Mouse (Mus musculus) hindbrain, embryonic 13.5 days (tissue): ENCODE measurements at regions not wholly inside any gene's neighbourhood (a gene's known extent, or its start where the extent isn't known, plus 50 kb on each side); places are given as distances from the start of the nearest gene placed in this dataset.

Experiments used
- ATAC-seq: fragments of 200-750 bp; cut with Nextera tagmentation; 2 replicates; pipeline ENCODE4 v1.8.0; 2017; ENCODE audit warnings: moderate TSS enrichment; ENCODE audit not compliant: low FRiP score
- H3K27ac ChIP-seq: fragments of 300-500 bp; sonication (generic); 2 replicates; pipeline ENCODE4 v1.5.1; 2015; ENCODE audit warnings: inconsistent platforms, mild to moderate bottlenecking, moderate library complexity
- H3K27me3 ChIP-seq: fragments of 300-500 bp; sonication (generic); 2 replicates; pipeline ENCODE4 v1.6.1; 2015; ENCODE audit warnings: mild to moderate bottlenecking, inconsistent platforms
- H3K36me3 ChIP-seq: fragments of 300-500 bp; sonication (generic); 2 replicates; pipeline ENCODE4 v1.6.1; 2015; ENCODE audit warnings: mild to moderate bottlenecking, inconsistent platforms
- H3K4me1 ChIP-seq: fragments of 300-500 bp; sonication (generic); replicated peaks from 2 replicates; pipeline ENCODE4 v1.6.1; 2015; ENCODE audit warnings: inconsistent platforms
- H3K4me2 ChIP-seq: fragments of 300-500 bp; sonication (generic); 2 replicates; pipeline ENCODE4 v1.6.1; 2015; ENCODE audit warnings: inconsistent platforms, mild to moderate bottlenecking, moderate library complexity
- H3K4me3 ChIP-seq: fragments of 300-500 bp; sonication (generic); 2 replicates; pipeline ENCODE4 v1.5.1; 2015; ENCODE audit warnings: mild to moderate bottlenecking, inconsistent platforms
- H3K9ac ChIP-seq: fragments of 300-500 bp; sonication (generic); 2 replicates; pipeline ENCODE4 v1.6.1; 2015; ENCODE audit warnings: mild to moderate bottlenecking, inconsistent platforms
- H3K9me3 ChIP-seq: fragments of 300-500 bp; sonication (generic); 2 replicates; pipeline ENCODE4 v1.6.1; 2016; ENCODE audit warnings: inconsistent platforms
- WGBS: fragments of 180-500 bp; shearing (Covaris S2); methylation state at CpG from one replicate; pipeline ENCODE4 v1.1.7; 2015; 5-methylcytosine and 5-hydroxymethylcytosine counted together

DNA sequence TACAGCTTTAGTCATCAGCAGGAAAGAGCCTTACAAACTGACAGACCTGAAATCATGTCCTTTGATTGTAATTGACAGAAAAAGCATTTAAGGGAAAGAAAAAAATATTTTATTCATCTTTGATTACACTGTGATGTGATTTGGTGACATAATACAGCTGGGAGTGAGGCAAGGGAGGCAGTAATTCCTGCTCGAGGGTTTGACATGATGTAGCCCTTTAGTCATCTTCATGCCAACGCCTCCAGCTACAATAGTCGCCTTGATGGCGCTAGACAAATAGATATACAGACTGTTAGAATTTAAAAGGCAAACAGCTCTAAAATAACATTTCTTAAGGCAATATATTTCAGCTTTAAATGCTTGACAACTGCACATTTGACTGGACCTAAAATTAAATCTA is 226.3 kb upstream of the Zic1 start:
- H3K36me3 ChIP-seq = no peaks in the 10 kb centered on the region
- ATAC-seq = no peak
- no peaks in the 10 kb centered on the region for H3K27me3 ChIP-seq
- no peaks in the 10 kb centered on the region for H3K9me3 ChIP-seq
- no peaks in the 10 kb centered on the region for H3K4me1 ChIP-seq
- 62% methylated on average over 4 of the region's 4 CpGs for WGBS
- H3K27ac ChIP-seq = no peak overlapping the region
- no peak overlapping the region for H3K4me2 ChIP-seq
- no peak overlapping the region for H3K9ac ChIP-seq
- H3K4me3 ChIP-seq = no peak overlapping the region

GRCm38 (mm10) chr9:91588756-91589155 is 223.1 kb upstream of the Zic1 start:
- no peaks in the 10 kb centered on the region for H3K4me1 ChIP-seq
- no peak overlapping the region for H3K27ac ChIP-seq
- H3K4me2 ChIP-seq = no peak overlapping the region
- 82% methylated on average over 6 of the region's 6 CpGs for WGBS
- H3K4me3 ChIP-seq = no peak overlapping the region
- no peaks in the 10 kb centered on the region for H3K27me3 ChIP-seq
- no peak overlapping the region for H3K9ac ChIP-seq
- H3K36me3 ChIP-seq = no peaks in the 10 kb centered on the region
- ATAC-seq = no peak
- H3K9me3 ChIP-seq = no peaks in the 10 kb centered on the region

GRCm38 (mm10) chr9:91587861-91588260 is 222.3 kb upstream of the Zic1 start:
- no peak overlapping the region for H3K9ac ChIP-seq
- H3K4me3 ChIP-seq = no peak overlapping the region
- no peaks in the 10 kb centered on the region for H3K36me3 ChIP-seq
- no peaks in the 10 kb centered on the region for H3K9me3 ChIP-seq
- H3K27me3 ChIP-seq = no peaks in the 10 kb centered on the region
- ATAC-seq = no peak
- 54% methylated on average over 5 of the region's 5 CpGs for WGBS
- H3K4me2 ChIP-seq = no peak overlapping the region
- no peaks in the 10 kb centered on the region for H3K4me1 ChIP-seq
- no peak overlapping the region for H3K27ac ChIP-seq

DNA sequence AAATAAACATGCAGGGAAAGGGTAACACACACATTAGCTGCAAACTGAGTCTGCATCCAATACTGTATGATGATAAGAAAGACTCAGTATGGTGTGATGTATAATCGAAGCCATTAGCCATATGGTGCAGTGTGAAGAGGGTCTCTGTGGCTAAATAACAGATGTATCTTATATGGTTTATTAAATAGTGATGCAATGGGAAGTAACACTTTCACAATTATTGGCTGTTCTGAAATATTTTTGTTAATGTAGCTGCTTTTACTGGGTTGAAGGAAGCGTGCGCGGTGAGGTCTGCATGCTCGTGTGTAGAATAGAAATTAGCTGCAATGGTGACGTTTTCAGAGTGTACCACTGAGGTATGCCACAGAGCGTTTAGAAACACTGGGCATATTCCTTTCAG is 221.7 kb upstream of the Zic1 start:
- H3K4me1 ChIP-seq = no peaks in the 10 kb centered on the region
- H3K27me3 ChIP-seq = no peaks in the 10 kb centered on the region
- WGBS = 85% methylated on average over 7 of the region's 7 CpGs
- H3K9me3 ChIP-seq = no peaks in the 10 kb centered on the region
- H3K9ac ChIP-seq = no peak overlapping the region
- H3K27ac ChIP-seq = no peak overlapping the region
- no peak overlapping the region for H3K4me3 ChIP-seq
- no peak for ATAC-seq
- H3K36me3 ChIP-seq = no peaks in the 10 kb centered on the region
- no peak overlapping the region for H3K4me2 ChIP-seq

DNA sequence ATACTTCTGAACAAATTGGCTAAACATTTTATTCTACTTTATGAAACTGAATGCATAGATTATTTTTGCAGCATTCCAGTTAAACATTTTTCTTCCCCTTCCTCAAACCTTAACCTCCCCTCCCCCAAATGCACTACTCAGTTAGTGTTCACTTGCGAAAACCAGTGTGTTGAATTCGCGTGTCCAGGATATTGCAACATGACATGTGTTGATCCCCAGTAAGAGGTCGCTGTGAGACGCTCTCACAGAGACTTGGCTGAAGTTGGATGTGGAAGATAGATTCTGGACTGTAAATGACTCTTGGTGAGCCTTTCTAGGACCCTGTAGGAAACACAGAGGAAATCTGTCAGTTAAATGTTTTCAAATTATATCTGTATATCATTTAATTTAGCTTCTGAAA is 221.0 kb upstream of the Zic1 start:
- Histone ChIP-seq H3K27ac (no peak overlapping the region), H3K4me2 (no peak overlapping the region), H3K4me1 (no peaks in the 10 kb centered on the region), H3K27me3 (no peaks in the 10 kb centered on the region), H3K9ac (no peak overlapping the region), H3K36me3 (no peaks in the 10 kb centered on the region), H3K9me3 (no peaks in the 10 kb centered on the region), H3K4me3 (no peak overlapping the region)
- WGBS = 84% methylated on average over 5 of the region's 5 CpGs
- ATAC-seq = no peak

DNA sequence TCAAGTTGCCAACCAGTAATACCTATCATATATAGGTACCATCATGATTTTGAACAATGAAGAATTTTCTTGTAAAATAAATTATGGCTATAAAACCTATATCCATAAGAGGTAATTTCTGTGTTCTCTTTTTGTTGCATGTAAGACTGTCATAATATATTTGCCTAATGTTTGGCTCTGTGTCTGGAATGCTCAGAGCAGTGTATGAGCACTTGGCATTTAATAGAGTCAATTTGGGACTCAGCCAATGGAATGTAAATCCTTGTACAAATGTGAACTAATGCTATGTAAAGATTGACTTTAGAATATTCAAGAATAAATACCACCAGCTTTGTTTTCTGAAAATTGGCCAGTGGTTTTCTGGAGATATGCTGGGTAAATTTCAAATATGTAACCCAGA is 208.5 kb upstream of the Zic1 start:
- Histone ChIP-seq H3K4me3 (no peak overlapping the region), H3K9ac (no peak overlapping the region), H3K27me3 (no peaks in the 10 kb centered on the region), H3K4me2 (no peak overlapping the region), H3K27ac (no peak overlapping the region), H3K36me3 (no peaks in the 10 kb centered on the region), H3K9me3 (no peaks in the 10 kb centered on the region), H3K4me1 (no peaks in the 10 kb centered on the region)
- no peak for ATAC-seq

GRCm38 (mm10) chr9:91566006-91566641 is 200.5 kb upstream of the Zic1 start:
- no peak for ATAC-seq

DNA sequence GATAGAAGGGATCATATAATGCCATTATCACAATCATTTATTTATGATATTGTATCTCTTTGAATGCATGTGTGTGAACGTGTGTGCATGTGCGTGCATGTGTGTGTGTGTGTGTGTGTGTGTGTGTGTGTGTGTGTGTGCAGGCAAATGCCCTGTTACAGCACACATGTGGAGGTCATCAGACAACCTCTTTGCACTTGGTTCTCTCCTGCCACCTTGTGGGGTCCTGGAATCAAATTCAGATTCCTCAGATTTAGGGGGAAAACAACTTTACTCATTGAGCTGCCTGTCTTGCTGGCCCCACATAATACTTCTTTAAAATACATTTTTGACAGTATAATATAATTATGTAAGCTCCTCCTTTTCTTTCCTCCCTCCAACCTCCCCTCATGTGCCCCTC is 195.7 kb upstream of the Zic1 start:
- 66% methylated on average over 2 of the region's 2 CpGs for WGBS
- no peak overlapping the region for H3K9ac ChIP-seq
- no peak overlapping the region for H3K27ac ChIP-seq
- no peaks in the 10 kb centered on the region for H3K36me3 ChIP-seq
- no peaks in the 10 kb centered on the region for H3K4me1 ChIP-seq
- H3K4me2 ChIP-seq = no peak overlapping the region
- H3K9me3 ChIP-seq = no peaks in the 10 kb centered on the region
- no peaks in the 10 kb centered on the region for H3K27me3 ChIP-seq
- H3K4me3 ChIP-seq = no peak overlapping the region
- ATAC-seq = no peak

More at GRCm38 (mm10) chr9:91566006-91566641, 200.5 kb upstream of the Zic1 start:
- no peak overlapping the region for H3K4me3 ChIP-seq
- no peaks in the 10 kb centered on the region for H3K4me1 ChIP-seq
- H3K4me2 ChIP-seq = no peak overlapping the region
- no peak overlapping the region for H3K27ac ChIP-seq
- no peaks in the 10 kb centered on the region for H3K9me3 ChIP-seq
- no peaks in the 10 kb centered on the region for H3K36me3 ChIP-seq
- H3K9ac ChIP-seq = no peak overlapping the region
- no peaks in the 10 kb centered on the region for H3K27me3 ChIP-seq
- WGBS = 73% methylated on average over 5 of the region's 5 CpGs

- H3K9ac ChIP-seq = no peak overlapping the region
- H3K36me3 ChIP-seq = no peaks in the 10 kb centered on the region
- H3K4me2 ChIP-seq = no peak overlapping the region
- H3K4me1 ChIP-seq = no peaks in the 10 kb centered on the region
- H3K27ac ChIP-seq = no peak overlapping the region
- ATAC-seq = no peak
- H3K27me3 ChIP-seq = no peaks in the 10 kb centered on the region
- H3K9me3 ChIP-seq = no peaks in the 10 kb centered on the region
- no peak overlapping the region for H3K4me3 ChIP-seq
- 74% methylated on average over 6 of the region's 6 CpGs for WGBS
Observed at GRCm38 (mm10) chr9:91559794-91560193, 194.2 kb upstream of the Zic1 start.

DNA sequence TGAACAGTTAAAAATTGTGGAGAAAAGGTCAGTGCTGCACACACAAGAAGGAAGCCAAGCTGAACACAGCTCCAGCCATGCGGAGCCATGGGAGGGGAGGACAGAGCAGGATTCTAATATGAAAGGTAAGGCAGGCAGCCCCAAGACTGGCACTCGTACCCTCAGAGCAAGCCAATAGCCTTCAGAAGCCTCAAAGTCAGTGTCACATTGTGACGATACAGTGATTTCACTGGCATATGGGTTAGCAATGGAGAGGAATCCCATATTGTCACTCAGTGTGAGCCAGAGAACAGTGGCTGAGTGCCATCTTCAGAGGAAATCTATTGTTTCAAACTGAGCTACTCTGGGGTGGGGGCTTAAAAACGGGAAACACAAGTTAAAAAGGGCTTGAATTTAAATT is 181.4 kb upstream of the Zic1 start:
- H3K4me2 ChIP-seq = no peak overlapping the region
- H3K27me3 ChIP-seq = no peaks in the 10 kb centered on the region
- H3K36me3 ChIP-seq = no peaks in the 10 kb centered on the region
- WGBS = 79% methylated on average over 4 of the region's 4 CpGs
- ATAC-seq = no peak
- peaks cover 4% of the 10 kb centered on the region; the same call in 1 of the 2 replicates for H3K4me1 ChIP-seq
- H3K9ac ChIP-seq = no peak overlapping the region
- H3K9me3 ChIP-seq = no peaks in the 10 kb centered on the region
- no peak overlapping the region for H3K27ac ChIP-seq
- no peak overlapping the region for H3K4me3 ChIP-seq

- no peak for ATAC-seq
- H3K36me3 ChIP-seq = no peaks in the 10 kb centered on the region
- 43% methylated on average over 6 of the region's 6 CpGs for WGBS
- no peaks in the 10 kb centered on the region for H3K27me3 ChIP-seq
- H3K4me1 ChIP-seq = peaks cover 4% of the 10 kb centered on the region; the same call in 1 of the 2 replicates
- no peak overlapping the region for H3K4me2 ChIP-seq
- no peak overlapping the region for H3K27ac ChIP-seq
- H3K4me3 ChIP-seq = no peak overlapping the region
- no peaks in the 10 kb centered on the region for H3K9me3 ChIP-seq
- H3K9ac ChIP-seq = no peak overlapping the region
Observed at GRCm38 (mm10) chr9:91545402-91545801, 179.8 kb upstream of the Zic1 start.

GRCm38 (mm10) chr9:91528838-91529475 is 163.3 kb upstream of the Zic1 start:
- no peak overlapping the region for H3K9ac ChIP-seq
- no peaks in the 10 kb centered on the region for H3K36me3 ChIP-seq
- no peak overlapping the region for H3K4me3 ChIP-seq
- no peaks in the 10 kb centered on the region for H3K4me1 ChIP-seq
- WGBS = 79% methylated on average over 3 of the region's 3 CpGs
- H3K4me2 ChIP-seq = no peak overlapping the region
- H3K27ac ChIP-seq = no peak overlapping the region
- ATAC-seq = no peak
- H3K9me3 ChIP-seq = no peaks in the 10 kb centered on the region
- H3K27me3 ChIP-seq = no peaks in the 10 kb centered on the region

DNA sequence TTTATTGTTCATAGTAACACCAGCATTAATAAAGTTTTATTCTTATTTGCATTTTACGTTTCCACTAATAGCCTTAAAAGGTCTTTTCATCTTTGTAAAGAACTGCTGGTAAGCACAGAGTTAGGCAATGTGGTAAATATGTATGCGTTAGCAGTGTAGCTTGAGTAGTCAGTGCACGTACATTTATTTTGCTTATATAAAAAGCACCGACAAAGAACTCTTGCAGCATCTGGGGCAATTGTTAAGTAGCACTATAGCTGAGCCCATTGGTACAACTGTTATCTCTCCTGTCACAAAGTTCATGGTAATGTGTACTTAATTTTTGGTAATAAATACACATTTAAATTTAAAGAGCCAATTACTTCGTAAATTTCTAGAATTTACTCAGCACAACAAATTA is 162.8 kb upstream of the Zic1 start:
- H3K27me3 ChIP-seq = no peaks in the 10 kb centered on the region
- no peak overlapping the region for H3K4me3 ChIP-seq
- 76% methylated on average over 5 of the region's 5 CpGs for WGBS
- no peaks in the 10 kb centered on the region for H3K9me3 ChIP-seq
- no peak for ATAC-seq
- no peaks in the 10 kb centered on the region for H3K4me1 ChIP-seq
- no peak overlapping the region for H3K27ac ChIP-seq
- H3K36me3 ChIP-seq = no peaks in the 10 kb centered on the region
- H3K4me2 ChIP-seq = no peak overlapping the region
- H3K9ac ChIP-seq = no peak overlapping the region
